Mouse (Mus musculus) cerebellum, adult 11-12 months (tissue): ENCODE data around the gene Gm30302.

Source experiments
- DNase-seq: peaks from one replicate; pipeline ENCODE4 v3.0.0; 2022

Gm30302 gene

GRCm38 (mm10) chr13:49736430-49736829 lies 62.4 kb downstream of the Gm30302 start:
- DNase-seq = no peak
